Mouse (Mus musculus): Measurements from ENCODE around the gene Thsd7b.

DNA sequence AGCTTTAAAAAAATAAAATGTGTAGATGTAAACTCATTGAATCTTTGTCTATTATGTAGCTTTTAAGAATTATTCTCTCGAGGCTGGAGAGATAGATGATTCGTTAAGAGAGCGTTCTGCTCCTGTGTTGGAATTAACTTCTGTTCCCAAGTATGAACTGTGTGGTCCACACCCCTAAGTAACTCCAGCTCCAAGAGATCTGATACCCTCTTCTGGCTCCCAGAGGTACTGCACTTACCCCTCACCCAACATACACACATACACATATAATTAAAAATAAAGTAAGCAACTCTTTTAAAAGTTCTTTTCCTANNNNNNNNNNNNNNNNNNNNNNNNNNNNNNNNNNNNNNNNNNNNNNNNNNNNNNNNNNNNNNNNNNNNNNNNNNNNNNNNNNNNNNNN, 28.8 kb upstream of the Thsd7b start:
- TF ChIP-seq ZC3H11A (IDR thresholded peaks at IDR 0.05; ENCODE audit: borderline replicate concordance, low read depth, low read length) (peak; percentile 77), CHD2 (IDR thresholded peaks at IDR 0.05; ENCODE audit: low read depth, low read length) (no peak), MAFK (IDR thresholded peaks at IDR 0.05; ENCODE audit: insufficient read depth, low read depth, low read length) (no peak), HCFC1 (IDR thresholded peaks at IDR 0.05; ENCODE audit: borderline replicate concordance, insufficient read depth, low read length) (no peak), ZNF384 (IDR thresholded peaks at IDR 0.05; ENCODE audit: low read depth, low read length) (no peak)

Measured in ES-E14 (cell line).